In the genomic region with DNA sequence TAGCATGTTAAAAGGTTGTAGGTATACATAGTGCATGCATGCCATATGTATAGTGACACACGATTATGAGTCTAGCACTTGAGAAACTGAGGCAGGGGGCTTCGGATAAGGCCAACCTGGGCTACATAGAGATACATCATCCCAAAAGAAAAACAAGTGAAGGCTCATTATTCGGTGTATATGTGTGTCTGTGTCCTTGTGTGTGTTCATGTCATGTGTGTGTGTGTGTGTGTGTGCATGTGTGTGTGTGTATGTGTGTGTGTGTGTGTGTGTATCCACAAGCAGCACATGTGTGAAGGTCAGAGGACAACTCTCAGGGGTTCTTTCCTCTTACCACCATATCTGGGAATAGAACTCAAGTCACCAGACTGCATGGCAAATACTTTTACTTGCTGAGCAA, we compare ENCODE assay signal across 10 mouse cellular contexts. TPM values are rescaled to one million over a fixed set of nuclear protein-coding genes. Genes with fewer than 3 reads are reported as not detected.
"Had no signal": no experiment of that assay in that cellular context is flagged by ENCODE, and none has a peak within 500 bp of the region (broad histone marks: within the 10 kb centered on the region; RNA-seq: fewer than 3 reads in every experiment).

No protein-coding gene starts in this region.

- H3K27ac ChIP-seq: layer of hippocampus, adult 2 months; limb, embryonic 13.5 days; liver, embryonic 12.5 days; midbrain, embryonic 15.5 days; neural tube, embryonic 12.5 days; stomach, postnatal 0 days had no signal

- DNase-seq: left cerebral cortex, postnatal 4 days; thymus, postnatal 4 days had no signal

- H3K4me1 ChIP-seq: limb, embryonic 13.5 days; liver, embryonic 12.5 days; midbrain, embryonic 15.5 days; neural tube, embryonic 12.5 days had no signal

- H3K9me3 ChIP-seq: limb, embryonic 13.5 days; liver, embryonic 12.5 days; midbrain, embryonic 15.5 days; neural tube, embryonic 12.5 days had no signal

- H3K9ac ChIP-seq: limb, embryonic 13.5 days; liver, embryonic 12.5 days; lung, embryonic 14.5 days; midbrain, embryonic 15.5 days; neural tube, embryonic 12.5 days had no signal

- H3K27me3 ChIP-seq: limb, embryonic 13.5 days; liver, embryonic 12.5 days; midbrain, embryonic 15.5 days; neural tube, embryonic 12.5 days had no signal

- H3K36me3 ChIP-seq: limb, embryonic 13.5 days; liver, embryonic 12.5 days; midbrain, embryonic 15.5 days; neural tube, embryonic 12.5 days had no signal

- ATAC-seq: liver, embryonic 12.5 days; midbrain, embryonic 15.5 days had no signal

- H3K4me2 ChIP-seq: limb, embryonic 13.5 days; liver, embryonic 12.5 days; lung, embryonic 14.5 days; midbrain, embryonic 15.5 days; neural tube, embryonic 12.5 days had no signal

- H3K4me3 ChIP-seq: layer of hippocampus, adult 2 months; limb, embryonic 13.5 days; liver, embryonic 12.5 days; midbrain, embryonic 15.5 days; neural tube, embryonic 12.5 days had no signal

RNA-seq across cellular contexts. Expression of gene AA467197, which starts 54.5 kb away (rescaled TPM):
- total RNA-seq: left cerebral cortex, postnatal 4 days; monocyte, adult 5-6 weeks had no signal
- polyA plus RNA-seq: lung, embryonic 14.5 days had no signal
